Mouse (Mus musculus) left cerebral cortex, postnatal 4 days (tissue): ENCODE results near the gene Fbxo6. TPM values are rescaled to one million over a fixed set of nuclear protein-coding genes. Genes with fewer than 3 reads are reported as not detected.
A peak's percentile ranks its signal among the peaks of the same experiment; 100 is the strongest.

ENCODE experiments used
- DNase-seq: peaks from one replicate; pipeline ENCODE4 v3.0.0-alpha.2; 2022
- intact Hi-C: fragments of 180-260 bp; cut with DNase I; formaldehyde crosslinking; loops from one replicate; pipeline ENCODE4 v1.15.1; 2025
- total RNA-seq, 2 experiments: library from RNA; stranded (reverse); gene quantifications; 2 replicates each; pipeline ENCODE4 v1.2.3; 2021

Fbxo6 gene
- total RNA-seq, 2 experiments from 2014 or later, result 21.2 to 21.8 TPM

DNA sequence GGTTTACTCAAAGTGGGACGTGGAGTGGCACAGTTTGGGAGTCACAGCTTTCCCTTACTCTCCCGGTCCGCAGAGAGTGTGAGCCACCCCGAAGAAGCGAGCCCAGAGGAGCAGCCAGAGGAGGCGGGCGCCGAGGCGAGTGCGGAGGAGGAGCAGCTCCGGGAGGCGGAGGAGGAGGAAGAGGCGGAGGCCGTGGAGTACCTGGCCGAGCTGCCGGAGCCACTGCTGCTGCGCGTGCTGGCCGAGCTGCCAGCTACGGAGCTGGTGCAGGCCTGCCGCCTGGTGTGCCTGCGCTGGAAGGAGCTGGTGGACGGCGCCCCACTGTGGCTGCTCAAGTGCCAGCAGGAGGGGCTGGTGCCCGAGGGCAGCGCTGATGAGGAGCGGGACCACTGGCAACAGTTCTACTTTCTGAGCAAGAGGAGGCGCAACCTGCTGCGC is 12.1 kb upstream of the Fbxo6 start:
- intact Hi-C loops, result loop anchor here (2.0 kb wide), 1 partner anchor 49 kb away; no protein-coding TSS in a partner anchor
- peak; percentile 82 for DNase-seq

DNA sequence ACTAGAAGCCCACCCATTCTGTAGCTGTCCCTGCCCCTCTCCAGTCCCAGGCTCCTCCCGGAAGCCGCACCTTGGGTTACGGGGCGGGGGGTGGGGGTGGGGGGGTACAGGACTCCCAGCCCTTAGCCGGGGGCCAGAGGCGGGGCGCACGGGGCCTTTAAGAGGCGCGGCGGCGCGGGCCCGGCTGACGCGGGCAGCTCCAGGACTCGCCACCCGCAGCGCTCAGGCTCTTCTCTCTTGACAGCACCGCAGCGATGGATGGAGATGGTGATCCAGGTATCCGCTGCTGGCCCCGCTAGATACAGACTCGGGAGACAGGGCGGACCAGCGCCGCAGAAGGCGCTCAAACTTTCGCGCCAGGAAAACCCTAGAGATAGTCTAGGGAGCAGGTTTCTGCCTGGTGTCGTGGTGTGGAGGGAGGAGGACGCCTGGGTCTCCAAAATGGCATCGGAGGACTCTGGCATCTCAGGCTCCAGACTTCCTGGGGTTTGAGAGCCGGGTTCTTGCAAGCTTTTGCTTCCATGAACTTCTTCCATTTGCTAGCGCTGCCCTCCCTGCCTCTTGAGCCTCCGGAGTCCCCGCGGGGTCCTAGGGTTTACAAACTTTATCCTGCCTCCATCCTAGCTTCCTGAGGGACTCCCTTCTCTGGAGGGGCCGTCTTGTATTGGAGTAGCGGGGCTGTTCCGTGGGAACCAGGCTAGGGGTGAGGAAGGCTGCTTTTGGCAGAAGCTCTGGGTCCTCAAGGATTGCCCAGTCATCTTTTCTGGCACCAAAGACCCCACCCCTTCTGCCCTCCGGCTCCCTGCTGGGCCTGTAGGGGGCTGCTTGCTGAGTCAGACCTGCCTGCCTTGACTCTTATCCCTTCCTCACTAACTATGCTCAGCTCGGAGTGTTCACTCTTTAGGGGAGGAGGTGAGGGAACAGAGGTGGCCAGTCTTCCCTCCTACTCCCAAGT is 8.8 kb upstream of the Fbxo6 start, which contains the start of the genes Fbxo44 and Fbxo2:
TSS of gene Fbxo44 (minus strand) at position 47 of the 955 bp plus-strand sequence.
TSS of gene Fbxo2 (plus strand) at position 186 of the 955 bp plus-strand sequence.
- intact Hi-C loops, result no loop called here

DNA sequence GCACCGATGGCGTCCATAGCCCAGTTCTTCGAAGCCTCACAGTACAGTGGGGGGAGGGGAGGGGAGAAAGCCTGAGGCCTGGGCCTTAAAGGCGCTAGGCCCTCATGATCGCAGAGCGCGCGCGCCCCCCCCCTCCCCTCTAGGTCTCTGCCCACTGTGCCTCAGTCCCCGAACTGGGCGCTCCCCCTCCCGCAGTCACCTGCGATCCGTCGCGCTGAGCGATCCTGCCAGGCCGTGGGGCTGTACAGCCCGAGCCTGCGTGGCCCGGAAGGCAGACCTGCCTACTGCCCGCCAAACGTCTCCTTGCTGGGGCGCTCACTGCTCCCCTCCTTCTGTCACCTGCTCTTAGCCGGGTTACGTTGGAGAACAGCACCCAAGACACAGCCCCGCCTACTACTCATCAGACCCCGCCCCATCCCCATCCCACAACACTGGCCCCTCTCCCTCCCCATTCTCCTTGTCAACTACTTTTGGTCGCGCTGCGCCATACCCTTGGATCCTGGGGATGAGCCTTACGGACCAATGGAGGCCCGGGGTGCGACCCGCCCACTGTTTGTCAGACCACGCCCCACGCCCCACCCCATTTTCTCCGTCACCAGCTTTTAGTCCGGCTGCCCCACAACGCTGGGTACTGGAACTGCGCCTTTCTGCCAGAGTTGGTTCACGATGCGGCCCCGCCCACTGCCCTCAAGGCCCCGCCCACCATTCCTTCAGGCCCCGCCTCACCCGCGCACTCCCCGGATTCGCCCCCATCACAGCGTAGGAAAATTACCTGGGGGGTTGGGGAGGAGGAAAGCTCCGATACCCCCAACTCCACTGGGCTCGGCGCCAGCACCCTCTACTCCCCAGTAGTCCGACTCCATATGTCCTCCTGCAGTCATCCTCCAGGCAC is 7.8 kb upstream of the Fbxo6 start:
- intact Hi-C loops, result no loop called here

More for the DNA sequence above, 8.8 kb upstream of the Fbxo6 start, which contains the start of the genes Fbxo44 and Fbxo2:
- DNase-seq, result peak; percentile 48

DNA sequence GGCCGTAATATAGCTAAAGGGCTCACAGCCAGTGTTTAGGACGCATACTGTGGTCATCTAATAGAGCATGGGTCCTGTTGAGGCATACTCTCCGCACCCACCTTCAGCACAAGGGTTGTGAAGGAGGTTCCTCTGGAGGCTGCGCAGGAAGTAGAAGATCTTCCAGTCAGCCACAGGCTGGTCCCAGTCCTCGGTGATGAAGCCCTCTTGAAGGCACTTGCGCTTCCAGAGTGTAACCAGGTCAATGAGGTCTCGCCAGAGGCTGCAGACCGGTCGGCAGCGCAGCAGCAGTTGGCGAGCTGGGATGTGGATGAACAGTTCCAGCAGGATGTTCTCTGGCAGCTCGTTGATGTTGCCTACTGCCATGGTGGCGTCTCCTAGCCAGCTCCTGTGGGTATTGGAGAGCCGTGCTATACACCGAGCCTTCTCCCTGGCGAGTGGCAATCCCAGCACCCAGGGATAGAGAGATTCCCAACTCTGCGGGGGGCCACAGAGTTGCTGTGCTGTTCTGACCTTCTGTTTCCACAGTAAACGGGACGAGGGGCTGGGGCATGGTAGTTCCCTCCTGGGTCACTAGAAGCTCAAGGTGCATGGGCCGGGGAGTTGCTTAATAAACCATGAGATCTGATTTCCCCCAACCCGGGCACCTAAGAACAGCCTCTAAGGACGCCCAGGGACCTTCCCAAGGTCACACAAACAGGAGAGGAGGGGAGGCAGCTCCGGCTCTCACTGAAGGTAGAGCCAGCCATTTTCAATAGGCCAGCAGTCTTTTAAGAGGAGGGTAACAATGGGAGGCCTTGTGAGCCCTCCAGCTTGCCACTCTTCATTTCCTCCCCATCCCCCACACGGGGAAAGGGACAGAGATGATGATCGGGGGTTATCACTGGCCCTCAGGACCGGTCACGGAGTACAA is 6.8 kb upstream of the Fbxo6 start:
- intact Hi-C loops, result no loop called here
- DNase-seq, result peak; percentile 55

More for the DNA sequence above, 7.8 kb upstream of the Fbxo6 start:
- peak; percentile 97 for DNase-seq

DNA sequence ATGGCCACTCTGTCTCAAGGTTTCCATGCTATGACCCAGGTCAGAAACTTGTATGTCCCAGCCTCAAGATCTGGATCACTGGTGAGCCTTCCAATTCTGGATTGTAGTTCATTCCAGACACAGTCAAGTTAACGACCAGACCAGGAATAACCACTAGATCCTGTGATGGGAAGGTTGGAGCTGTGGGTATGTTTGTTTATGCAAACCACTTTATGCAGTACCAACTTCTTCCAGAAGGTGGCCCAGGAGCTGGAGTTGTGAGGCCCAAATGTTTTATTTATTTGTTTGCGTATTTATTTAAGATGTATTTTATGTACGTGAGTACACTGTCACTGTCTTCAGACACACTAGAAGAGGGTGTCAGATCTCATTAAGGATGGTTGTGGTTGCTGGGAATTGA is 3.0 kb upstream of the Fbxo6 start:
- intact Hi-C loops, result loop anchor here (5.0 kb wide), 1 partner anchor 38 kb away; no protein-coding TSS in a partner anchor
- DNase-seq, result no peak

DNA sequence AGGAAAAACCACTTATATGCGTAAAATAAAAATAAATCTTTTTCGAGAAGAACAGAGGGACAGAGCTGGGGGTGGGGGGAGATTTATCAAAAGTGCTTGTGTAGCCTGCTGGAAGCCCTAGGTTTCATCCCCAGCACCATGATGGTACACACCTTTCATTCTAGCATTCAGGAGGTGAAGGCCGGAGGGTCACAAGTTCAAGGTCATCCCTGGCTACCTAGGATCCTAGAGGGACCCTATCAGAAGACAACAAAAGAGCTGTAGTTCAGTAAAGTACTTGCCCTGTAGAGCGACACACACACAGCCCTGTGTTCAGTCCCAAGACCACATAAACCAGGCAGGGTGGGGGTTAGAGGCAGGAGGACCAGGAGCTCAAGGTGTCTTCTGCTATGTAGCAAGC is 2.1 kb upstream of the Fbxo6 start:
- no peak for DNase-seq
- intact Hi-C loops, result loop anchor here (5.0 kb wide), 1 partner anchor 37 kb away; no protein-coding TSS in a partner anchor

DNA sequence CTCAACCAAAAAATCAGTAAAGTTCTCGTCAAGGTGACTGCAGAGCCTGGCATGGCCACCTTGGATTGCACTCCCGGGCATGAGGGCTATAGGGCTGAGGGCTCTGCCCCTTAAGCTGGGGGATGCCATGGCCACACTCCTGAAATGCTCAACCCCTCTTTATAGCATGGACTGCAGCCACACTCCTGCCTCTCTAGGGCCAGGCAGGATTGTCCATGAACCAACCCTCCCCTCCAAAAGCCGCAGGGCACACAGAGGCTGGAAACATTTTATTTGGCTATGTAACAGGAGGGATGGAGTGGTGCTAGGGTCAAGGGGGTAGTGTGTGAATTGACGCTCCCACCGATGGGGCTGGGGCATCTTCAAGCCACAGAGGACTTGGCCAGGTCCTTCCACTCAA is 607 bp upstream of the Fbxo6 start:
- intact Hi-C loops, result loop anchor here (5.0 kb wide), 1 partner anchor 35 kb away; no protein-coding TSS in a partner anchor

DNA sequence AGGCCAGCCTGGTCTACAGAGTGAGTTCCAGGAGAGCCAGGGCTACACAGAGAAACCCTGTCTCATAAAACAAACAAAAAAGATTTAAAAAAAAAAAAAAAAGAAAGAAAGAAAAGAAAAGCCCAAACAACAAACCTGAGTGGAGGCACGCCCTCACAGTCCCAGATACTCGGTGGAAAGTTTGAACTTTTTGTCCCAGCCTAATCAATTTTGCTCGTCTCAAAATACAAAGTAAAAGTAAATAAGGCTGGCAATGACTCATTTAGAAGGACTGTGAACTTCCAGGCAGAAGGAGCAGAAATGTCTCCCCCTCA is 1.0 kb downstream of the Fbxo6 start:
- DNase-seq, result no peak
- intact Hi-C loops, result loop anchor here (5.0 kb wide), 1 partner anchor 34 kb away; no protein-coding TSS in a partner anchor

More for the DNA sequence above, 607 bp upstream of the Fbxo6 start:
- DNase-seq, result no peak

DNA sequence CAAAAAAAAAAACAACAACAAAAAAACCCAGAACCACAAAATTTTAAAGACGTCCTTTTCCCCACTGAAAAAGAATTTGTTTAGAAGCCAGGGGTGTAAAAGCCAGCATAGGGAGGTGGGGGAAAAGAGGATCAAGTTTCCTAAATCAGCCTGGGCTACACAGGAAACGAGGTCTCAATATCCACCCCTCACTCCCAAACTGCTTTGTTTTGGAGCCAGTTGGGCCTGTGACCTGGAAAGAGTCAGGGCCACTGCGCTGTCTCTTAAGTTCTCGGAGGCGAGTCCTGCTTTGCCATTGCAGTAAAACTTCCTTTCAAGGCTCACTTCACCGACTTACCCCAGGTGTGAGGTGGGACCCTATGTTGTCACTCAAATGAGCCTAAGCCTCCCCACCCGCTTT is 1.7 kb downstream of the Fbxo6 start:
- intact Hi-C loops, result loop anchor here (5.0 kb wide), 1 partner anchor 33 kb away; no protein-coding TSS in a partner anchor
- no peak for DNase-seq

DNA sequence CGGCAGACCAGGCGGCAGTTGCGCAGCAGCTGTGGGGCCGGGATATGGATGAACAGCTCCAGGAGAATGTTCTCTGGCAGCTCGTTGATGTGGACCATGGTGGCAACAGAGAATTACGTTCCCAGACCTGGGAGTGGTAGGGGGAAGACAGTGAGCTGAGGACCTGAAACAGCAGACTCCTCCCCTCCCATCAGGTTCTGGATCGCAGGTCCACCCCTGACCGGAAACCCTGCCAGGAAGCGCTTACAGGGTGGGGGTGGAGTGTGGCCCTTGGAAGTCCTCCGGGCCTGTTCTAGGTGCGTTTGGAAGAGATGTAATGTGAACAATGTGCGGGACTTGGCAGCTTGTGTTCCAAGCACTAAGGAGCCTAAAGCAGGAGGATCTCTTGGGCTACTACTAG is 2.4 kb downstream of the Fbxo6 start:
- no peak for DNase-seq
- intact Hi-C loops, result no loop called here

DNA sequence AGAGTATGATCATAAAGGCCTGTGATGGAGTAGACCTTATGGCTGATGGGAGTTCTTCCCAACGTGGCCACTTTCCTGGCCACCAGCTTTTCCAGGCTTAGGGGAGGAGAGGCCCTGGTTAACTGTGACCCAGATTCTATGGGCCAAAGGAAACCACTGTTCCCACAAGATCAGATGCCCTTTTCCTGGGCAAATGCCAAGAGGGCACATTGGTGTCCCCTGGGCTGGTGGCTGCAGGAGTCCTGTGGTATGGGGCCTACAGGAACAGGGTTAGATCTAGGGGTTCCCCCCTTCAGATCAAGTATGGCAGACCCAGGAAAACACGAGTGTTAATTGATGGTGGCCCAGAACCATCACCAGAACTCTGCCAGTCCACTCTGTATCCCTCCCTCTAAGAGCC is 4.2 kb downstream of the Fbxo6 start:
- no peak for DNase-seq
- intact Hi-C loops, result no loop called here

DNA sequence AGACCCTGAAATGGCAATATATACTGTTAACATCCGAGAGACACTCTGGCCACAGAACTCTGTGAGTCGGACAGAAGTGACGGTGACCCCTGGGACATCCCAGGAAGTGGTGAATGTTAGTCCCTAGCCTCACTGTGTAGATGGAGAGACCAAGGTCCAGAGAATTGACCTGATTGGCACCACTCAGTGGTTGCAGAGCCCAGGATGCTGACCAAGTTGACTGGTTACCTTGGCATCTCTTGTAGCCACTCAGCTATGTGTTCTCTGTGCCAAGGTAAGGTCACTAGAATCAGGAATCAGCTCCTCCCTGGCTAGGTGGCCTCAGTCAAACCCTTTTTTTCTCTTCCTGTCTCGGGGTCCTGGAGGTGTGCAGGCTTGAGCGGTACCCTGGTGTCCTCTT is 8.2 kb downstream of the Fbxo6 start:
- DNase-seq, result no peak
- intact Hi-C loops, result no loop called here

DNA sequence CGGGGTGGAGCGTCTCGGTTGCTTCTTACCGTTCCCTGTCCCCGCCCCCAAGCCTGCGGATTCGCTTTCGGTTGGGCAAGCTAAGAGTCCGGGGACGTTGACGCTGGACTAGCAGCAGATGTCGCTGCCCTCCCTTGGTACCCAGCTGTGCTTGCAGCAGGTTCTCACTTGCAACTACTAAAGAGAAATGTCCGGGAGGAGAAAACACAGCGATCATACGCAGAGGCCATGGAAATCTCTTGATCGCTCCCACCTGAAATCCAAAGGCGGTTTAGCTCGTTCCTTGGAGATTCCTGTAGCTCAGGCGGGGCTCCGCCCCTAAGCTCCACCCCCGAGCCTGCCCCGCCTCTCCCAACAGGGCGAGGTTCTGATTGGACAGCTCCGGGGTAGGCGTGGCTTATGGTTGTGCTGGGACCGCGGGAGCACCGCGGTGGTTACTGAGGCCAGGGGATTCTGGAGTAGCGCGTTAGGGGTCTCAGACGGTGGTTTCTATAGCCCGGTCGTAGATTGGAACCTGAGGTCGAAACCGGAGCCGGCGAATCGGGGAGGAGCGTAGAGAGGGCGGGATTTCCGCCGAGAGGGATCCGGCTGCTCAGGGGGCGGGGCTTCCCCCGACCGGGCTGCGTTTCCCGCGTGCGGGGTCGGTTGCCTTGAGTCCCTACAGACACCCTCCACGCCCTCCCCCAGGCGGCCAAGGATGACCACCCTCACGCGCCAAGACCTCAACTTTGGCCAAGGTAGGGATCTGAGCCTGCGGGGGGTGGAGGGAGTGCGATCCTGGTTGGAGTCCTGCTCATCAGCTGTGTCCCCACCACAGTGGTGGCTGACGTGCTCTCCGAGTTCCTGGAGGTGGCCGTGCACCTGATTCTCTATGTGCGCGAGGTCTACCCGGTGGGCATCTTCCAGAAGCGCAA is 11.6 kb downstream of the Fbxo6 start:
- intact Hi-C loops, result no loop called here
- peak; percentile 95 for DNase-seq

DNA sequence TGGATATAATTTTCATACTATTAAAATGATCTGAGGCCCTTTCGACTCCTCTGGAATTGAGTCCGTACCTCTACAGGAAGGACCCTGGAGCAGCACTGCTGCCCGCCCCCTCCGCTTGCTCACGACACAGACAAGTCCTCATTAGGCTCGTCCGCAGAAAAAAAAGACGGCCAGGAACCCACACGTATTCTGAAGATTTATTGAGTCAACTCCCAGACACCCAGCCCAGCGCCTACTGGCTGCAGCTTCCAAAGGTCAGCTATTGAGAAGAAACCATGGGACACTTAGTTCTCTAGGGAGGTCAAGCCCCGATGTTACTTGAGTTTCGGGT is 12.2 kb downstream of the Fbxo6 start:
- no peak for DNase-seq
- intact Hi-C loops, result no loop called here

DNA sequence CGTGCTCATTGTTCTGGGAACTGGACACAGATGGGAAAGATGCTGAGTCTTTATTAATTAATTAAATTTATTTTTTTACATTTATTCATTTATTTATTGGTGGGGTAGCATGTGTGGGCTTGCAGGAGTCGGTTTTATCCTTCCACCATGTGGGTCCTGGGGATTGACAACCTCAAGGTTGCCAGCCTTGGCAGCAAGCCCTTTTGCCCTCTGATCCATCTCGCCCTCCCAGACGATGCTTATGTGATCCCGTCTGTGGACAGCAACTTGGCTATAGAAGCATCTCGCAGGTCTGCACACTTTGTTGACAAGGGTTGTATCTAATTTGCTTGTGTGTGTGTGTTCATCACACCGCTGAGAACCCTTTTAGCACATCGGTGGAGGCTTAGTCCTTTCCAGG is 14.4 kb downstream of the Fbxo6 start:
- peak; percentile 54 for DNase-seq

DNA sequence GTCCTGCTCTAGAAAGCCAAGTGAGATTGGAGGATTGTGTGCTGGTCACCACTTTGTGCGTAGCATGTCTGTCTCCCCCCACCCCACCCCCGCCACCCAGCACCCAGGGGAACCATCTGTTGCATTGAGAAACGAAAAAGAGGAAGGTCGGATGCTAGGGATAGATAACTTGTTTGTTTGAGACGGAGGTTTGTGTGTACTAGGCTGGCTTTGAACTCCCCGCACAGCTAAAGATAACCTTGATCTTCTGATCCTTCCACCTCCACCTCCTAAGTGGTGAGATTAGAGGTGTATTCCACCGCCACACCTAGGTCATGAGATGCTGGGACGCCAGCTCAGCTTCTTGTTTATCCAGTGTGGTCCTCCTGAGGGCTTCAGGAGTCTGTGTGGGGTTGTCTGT is 17.0 kb downstream of the Fbxo6 start:
- intact Hi-C loops, result no loop called here
- no peak for DNase-seq

More for the DNA sequence above, 14.4 kb downstream of the Fbxo6 start:
- intact Hi-C loops, result no loop called here

DNA sequence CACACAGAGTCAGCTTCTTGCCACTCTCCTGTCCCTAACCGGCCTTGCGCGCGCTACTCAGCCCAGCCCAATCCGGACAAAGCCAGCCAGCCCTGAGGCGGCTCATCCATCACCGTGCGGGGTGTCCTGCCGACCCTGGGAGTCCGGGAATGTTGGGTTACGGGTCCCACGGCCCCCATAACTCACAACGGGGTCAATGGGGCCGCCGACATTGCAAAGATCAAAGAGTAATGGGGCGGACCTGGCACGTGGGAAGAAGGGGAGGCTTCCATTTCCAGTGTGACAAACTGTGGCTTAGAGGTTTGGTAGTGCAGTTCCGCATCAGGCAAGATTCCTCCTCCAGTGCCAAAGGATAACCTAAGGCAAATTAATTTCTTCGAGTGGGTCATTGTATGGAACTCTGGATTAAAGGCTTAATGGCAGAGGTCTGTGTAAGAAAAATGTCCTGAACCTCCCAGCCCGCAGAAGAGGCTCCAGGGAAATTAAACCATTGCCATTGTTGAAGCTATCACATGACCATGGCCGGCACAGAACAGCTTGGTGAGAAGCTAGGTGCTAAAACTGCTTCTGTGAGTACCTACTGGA is 20.4 kb downstream of the Fbxo6 start:
- intact Hi-C loops, result no loop called here
- peak; percentile 53 for DNase-seq

DNA sequence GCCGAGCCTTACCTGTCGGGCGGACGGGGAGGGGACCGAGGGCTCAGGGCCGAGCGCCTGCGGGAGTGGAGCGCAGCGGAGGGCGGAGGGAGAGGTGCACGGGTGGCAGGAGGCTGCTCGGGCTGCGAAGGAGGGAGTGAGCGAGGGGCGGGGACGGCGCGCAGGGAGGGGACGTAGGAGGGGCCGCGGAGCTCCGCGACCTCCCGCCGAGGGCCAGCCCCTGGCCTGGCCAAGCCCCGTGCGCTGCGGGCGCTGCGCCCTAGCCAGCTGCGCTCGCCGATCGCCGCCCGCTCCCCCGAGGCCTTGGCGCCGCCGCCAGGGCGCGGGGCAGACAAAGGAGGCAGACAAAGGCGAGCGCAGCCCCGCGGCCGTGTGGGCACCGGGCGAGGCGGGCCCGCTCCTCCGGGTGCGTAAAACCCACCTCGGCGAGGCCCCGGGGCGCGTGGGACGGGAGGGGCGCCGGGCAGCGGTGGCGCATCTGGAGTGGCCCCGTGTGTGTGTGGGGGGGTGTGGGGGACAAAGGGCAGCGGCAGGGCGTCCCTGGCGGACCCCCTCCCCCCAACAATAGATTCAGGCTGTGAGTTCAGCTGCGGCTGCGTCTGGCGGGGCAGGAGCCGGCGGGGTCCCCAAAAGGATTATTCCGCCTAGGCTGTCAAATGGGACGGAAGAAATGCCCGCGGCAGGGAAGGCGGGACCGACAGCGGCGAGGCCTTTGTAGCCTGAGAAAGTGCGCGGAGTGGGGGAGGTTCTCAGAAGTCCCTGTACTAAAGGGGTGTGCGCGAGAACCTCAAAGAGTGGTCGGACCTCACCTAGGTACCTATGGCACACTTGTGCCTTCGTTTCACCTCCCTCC is 21.2 kb downstream of the Fbxo6 start, which contains the start of gene Draxin:
TSS of gene Draxin (minus strand) at position 138 of the 853 bp plus-strand sequence.
- DNase-seq, result peak; percentile 90
- intact Hi-C loops, result no loop called here
